Mouse (Mus musculus) testis, adult 2 months (tissue): ENCODE data around the gene Il2ra. TPM values are rescaled to one million over a fixed set of nuclear protein-coding genes. Genes with fewer than 3 reads are reported as not detected.
A peak's percentile ranks its signal among the peaks of the same experiment; 100 is the strongest.
"Not testable (repeated sequence)": the region's sequence is repeated elsewhere in the genome, so short reads cannot be mapped to it uniquely, and the experiment has no call there.

Experiments
- H3K27ac ChIP-seq: fragments of 200-500 bp; 2 replicates; pipeline ENCODE4 v1.5.1; 2012; ENCODE audit warnings: low read depth, low read length; ENCODE audit not compliant: control insufficient read depth, insufficient read depth
- H3K27me3 ChIP-seq: fragments of 200-500 bp; 2 replicates; pipeline ENCODE4 v1.6.1; 2012; ENCODE audit warnings: mild to moderate bottlenecking, low read length, moderate library complexity; ENCODE audit not compliant: control insufficient read depth, insufficient read depth
- H3K36me3 ChIP-seq: fragments of 200-500 bp; 2 replicates; pipeline ENCODE4 v1.6.1; 2012; ENCODE audit warnings: mild to moderate bottlenecking, low read length; ENCODE audit not compliant: control insufficient read depth, insufficient read depth
- H3K4me1 ChIP-seq: fragments of 200-500 bp; 2 replicates; pipeline ENCODE4 v1.6.1; 2012; ENCODE audit warnings: low read length; ENCODE audit not compliant: control insufficient read depth, insufficient read depth
- H3K4me3 ChIP-seq: fragments of 200-500 bp; 2 replicates; pipeline ENCODE4 v1.5.1; 2012; ENCODE audit warnings: low read depth, mild to moderate bottlenecking, low read length, moderate library complexity, mixed read lengths; ENCODE audit not compliant: control insufficient read depth
- CTCF ChIP-seq: fragments of 200-500 bp; IDR thresholded peaks from 2 replicates; pipeline ENCODE4 v1.5.1; 2012; ENCODE audit warnings: low read depth, mild to moderate bottlenecking, inconsistent platforms, low read length, moderate library complexity; ENCODE audit not compliant: control insufficient read depth, insufficient read depth, insufficient replicate concordance
- POLR2A ChIP-seq: fragments of 200-500 bp; IDR thresholded peaks from 2 replicates; pipeline ENCODE4 v1.6.1; 2012; ENCODE audit warnings: low read depth, mild to moderate bottlenecking, inconsistent platforms, low read length, moderate library complexity; ENCODE audit not compliant: control insufficient read depth
- polyA plus RNA-seq: library from polyadenylated mRNA; depleted of rRNA; stranded (reverse); fragments of >200 nt; gene quantifications from 2 replicates; pipeline ENCODE4 v1.2.3, GENCODE M21; 2012; rRNA removed

Il2ra gene
- 0.06 and 0.10 TPM in 2 replicates for polyA plus RNA-seq

- no peaks in the 10 kb centered on the region for H3K4me1 ChIP-seq
- H3K36me3 ChIP-seq = no peaks in the 10 kb centered on the region
- no peak within 1 kb of the TSS for H3K4me3 ChIP-seq
- no peak within 1 kb of the TSS for H3K27ac ChIP-seq
- H3K27me3 ChIP-seq = no peaks in the 10 kb centered on the region
- no peak for TF ChIP-seq CTCF
- TF ChIP-seq POLR2A = no peak
Measured at GRCm38 (mm10) chr2:11642451-11642941, at the start of gene Il2ra. Gene Il2ra (plus strand): TSS chr2:11642807.

- Histone ChIP-seq H3K27me3 (no peaks in the 10 kb centered on the region), H3K36me3 (no peaks in the 10 kb centered on the region; the same call in none of the 2 replicates), H3K4me3 (no peak overlapping the region), H3K27ac (no peak overlapping the region), H3K4me1 (peaks cover under 1% of the 10 kb centered on the region; the same call in 1 of the 2 replicates)
- no peak for TF ChIP-seq CTCF
Measured at GRCm38 (mm10) chr2:11596690-11597089, 45.9 kb upstream of the Il2ra start.

GRCm38 (mm10) chr2:11597906-11598305, 44.7 kb upstream of the Il2ra start:
- no peak for TF ChIP-seq POLR2A
- TF ChIP-seq CTCF = no peak
- Histone ChIP-seq H3K36me3 (no peaks in the 10 kb centered on the region; the same call in none of the 2 replicates), H3K4me1 (peaks cover 2% of the 10 kb centered on the region), H3K27ac (no peak overlapping the region), H3K27me3 (no peaks in the 10 kb centered on the region), H3K4me3 (no peak overlapping the region)

- Histone ChIP-seq H3K4me1 (peaks cover 2% of the 10 kb centered on the region), H3K27ac (no peak overlapping the region), H3K36me3 (no peaks in the 10 kb centered on the region), H3K4me3 (no peak overlapping the region), H3K27me3 (no peaks in the 10 kb centered on the region)
- no peak for TF ChIP-seq POLR2A
- no peak for TF ChIP-seq CTCF
Measured at GRCm38 (mm10) chr2:11601795-11602194, 40.8 kb upstream of the Il2ra start.

GRCm38 (mm10) chr2:11602506-11603489, 39.8 kb upstream of the Il2ra start:
- Histone ChIP-seq H3K27ac (peak overlapping the region; percentile 81; the same call in 1 of the 2 replicates), H3K27me3 (no peaks in the 10 kb centered on the region), H3K4me1 (peaks cover 2% of the 10 kb centered on the region), H3K4me3 (peak overlapping the region; percentile 89), H3K36me3 (no peaks in the 10 kb centered on the region)
- TF ChIP-seq POLR2A = peak; percentile 89
- TF ChIP-seq CTCF = peak; percentile 100

- peaks cover 2% of the 10 kb centered on the region for H3K4me1 ChIP-seq
- no peaks in the 10 kb centered on the region for H3K27me3 ChIP-seq
- peak within 1 kb of the TSS; percentile 89 for H3K4me3 ChIP-seq
- TF ChIP-seq CTCF = no peak
- TF ChIP-seq POLR2A = no peak
- peak within 1 kb of the TSS; percentile 81; the same call in 1 of the 2 replicates for H3K27ac ChIP-seq
- no peaks in the 10 kb centered on the region for H3K36me3 ChIP-seq
Measured at GRCm38 (mm10) chr2:11604053-11604452, 38.6 kb upstream of the Il2ra start, which contains the start of gene Rbm17. Gene Rbm17 (minus strand): TSS chr2:11604153.

GRCm38 (mm10) chr2:11604911-11605310, 37.7 kb upstream of the Il2ra start:
- TF ChIP-seq POLR2A (no peak), CTCF (no peak)
- H3K27me3 ChIP-seq = no peaks in the 10 kb centered on the region
- peaks cover 2% of the 10 kb centered on the region for H3K4me1 ChIP-seq
- no peak overlapping the region for H3K4me3 ChIP-seq
- no peak overlapping the region for H3K27ac ChIP-seq
- no peaks in the 10 kb centered on the region for H3K36me3 ChIP-seq

- H3K36me3 ChIP-seq, H3K4me1 ChIP-seq, H3K27me3 ChIP-seq: not testable (repeated sequence)
Measured at GRCm38 (mm10) chr2:11606718-11607117, 35.9 kb upstream of the Il2ra start.

GRCm38 (mm10) chr2:11612939-11613338, 29.7 kb upstream of the Il2ra start:
- H3K36me3 ChIP-seq, H3K4me1 ChIP-seq, H3K27me3 ChIP-seq, H3K27ac ChIP-seq, H3K4me3 ChIP-seq: not testable (repeated sequence)

More at GRCm38 (mm10) chr2:11606718-11607117, 35.9 kb upstream of the Il2ra start:
- H3K4me3 ChIP-seq, H3K27ac ChIP-seq: not testable (repeated sequence)
